Mouse (Mus musculus) lung, postnatal 0 days (tissue): ENCODE data around the gene Pus7. TPM values are rescaled to one million over a fixed set of nuclear protein-coding genes. Genes with fewer than 3 reads are reported as not detected.

Experiments
- ATAC-seq: fragments of 200-750 bp; cut with Nextera tagmentation; 2 replicates; pipeline ENCODE4 v1.8.0; 2017; ENCODE audit warnings: moderate library complexity
- DNase-seq: peaks from one replicate; pipeline ENCODE4 v3.0.0-alpha.2; 2016; ENCODE audit warnings: low spot score
- H3K27ac ChIP-seq: fragments of 300-500 bp; sonication (generic); 2 replicates; pipeline ENCODE4 v1.5.1; 2014; ENCODE audit warnings: antibody characterized with exemption, mild to moderate bottlenecking, low read length, mixed read lengths
- H3K27me3 ChIP-seq: fragments of 300-500 bp; sonication (generic); replicated peaks from 2 replicates; pipeline ENCODE4 v1.6.1; 2014; ENCODE audit warnings: low read length, mixed read lengths; ENCODE audit not compliant: insufficient read depth
- H3K36me3 ChIP-seq: fragments of 300-500 bp; sonication (generic); 2 replicates; pipeline ENCODE4 v1.6.1; 2014; ENCODE audit warnings: low read length, mixed read lengths; ENCODE audit not compliant: insufficient read depth
- H3K4me1 ChIP-seq: fragments of 300-500 bp; sonication (generic); 2 replicates; pipeline ENCODE4 v1.6.1; 2014; ENCODE audit warnings: antibody characterized with exemption, low read depth, low read length, mixed read lengths; ENCODE audit not compliant: insufficient read depth
- H3K4me2 ChIP-seq: fragments of 300-500 bp; sonication (generic); replicated peaks from 2 replicates; pipeline ENCODE4 v1.6.1; 2014; ENCODE audit warnings: low read depth, mild to moderate bottlenecking, low read length, moderate library complexity, mixed read lengths
- H3K4me3 ChIP-seq: fragments of 300-500 bp; sonication (generic); 2 replicates; pipeline ENCODE4 v1.5.1; 2014; ENCODE audit warnings: low read depth, low read length
- H3K9ac ChIP-seq: fragments of 300-500 bp; sonication (generic); replicated peaks from 2 replicates; pipeline ENCODE4 v1.6.1; 2014; ENCODE audit warnings: low read depth, mild to moderate bottlenecking
- H3K9me3 ChIP-seq: fragments of 300-500 bp; sonication (generic); 2 replicates; pipeline ENCODE4 v1.6.1; 2016; ENCODE audit warnings: low read length, mixed read lengths
- CTCF ChIP-seq: IDR thresholded peaks from 2 replicates; pipeline ENCODE4 v1.5.1; 2016; ENCODE audit warnings: antibody characterized with exemption, mild to moderate bottlenecking
- EP300 ChIP-seq: IDR thresholded peaks from 2 replicates; pipeline ENCODE4 v1.6.1; 2016; ENCODE audit warnings: antibody characterized with exemption, mild to moderate bottlenecking, control low read depth
- WGBS: fragments of 180-500 bp; shearing (Covaris S2); extraction: QIAGEN DNeasy Blood & Tissue Kit; methylation state at CpG from one replicate; pipeline ENCODE4 v1.1.7; 2014; 5-methylcytosine and 5-hydroxymethylcytosine counted together
- polyA plus RNA-seq: library from polyadenylated mRNA; unstranded; fragments of >200 nt; fragmentation: Nextera tagmentation; extraction: Ambion mirVana; gene quantifications from 2 replicates; pipeline ENCODE4 v1.2.1, GENCODE M21; 2015

The Pus7 gene
- polyA plus RNA-seq, 1 experiment from 2014 or later: 6.3 TPM

DNA sequence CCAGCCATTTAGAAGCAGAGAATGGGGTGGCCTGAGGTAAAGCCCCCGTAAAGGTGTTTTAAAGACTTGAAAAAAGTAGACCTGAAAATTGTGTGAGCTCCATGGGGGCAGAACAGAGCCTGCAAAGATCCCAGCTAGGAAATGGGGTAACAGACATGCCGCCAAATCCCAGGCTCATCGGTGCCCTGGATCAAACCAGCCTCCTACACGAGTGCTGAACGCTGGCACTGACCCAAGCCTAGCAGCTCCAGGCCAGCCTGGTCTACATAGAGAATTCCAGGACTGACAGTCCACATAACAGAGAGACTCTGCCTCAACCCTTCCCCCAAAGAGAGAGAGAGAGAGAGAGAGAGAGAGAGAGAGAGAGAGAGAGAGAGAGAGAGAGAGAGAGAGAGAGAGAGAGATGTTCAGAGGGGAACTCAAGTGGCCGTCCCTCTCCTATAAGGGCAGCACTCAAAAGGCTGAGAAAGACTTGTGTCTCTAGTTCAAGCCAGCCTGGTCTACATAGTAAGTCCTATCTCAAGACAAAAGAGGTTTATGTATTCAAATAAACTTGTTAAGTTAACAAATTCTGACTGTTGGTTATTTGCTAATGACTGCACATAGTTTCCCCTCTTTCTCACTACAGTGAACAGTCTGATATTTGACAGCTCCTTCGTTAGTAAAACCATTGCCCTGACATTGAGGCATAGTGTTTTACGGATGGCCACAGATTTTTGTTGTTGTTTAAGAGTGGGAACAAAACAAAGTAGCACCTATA is 1.3 kb downstream of the Pus7 start:
- DNase-seq (no peak), ATAC-seq (no peak)
- Histone ChIP-seq H3K4me1 (no peaks in the 10 kb centered on the region), H3K9ac (peak overlapping the region; percentile 63; the same call in 1 of the 2 replicates), H3K27ac (no peak overlapping the region), H3K27me3 (no peaks in the 10 kb centered on the region), H3K9me3 (no peaks in the 10 kb centered on the region), H3K36me3 (no peaks in the 10 kb centered on the region), H3K4me3 (peak overlapping the region; percentile 76; the same call in 1 of the 2 replicates), H3K4me2 (peak overlapping the region; percentile 94)
- TF ChIP-seq EP300 (no peak), CTCF (no peak)
- WGBS: 41% methylated on average over 8 of the region's 8 CpGs

GRCm38 (mm10) chr5:23781172-23781571 is 2.3 kb downstream of the Pus7 start:
- no peak overlapping the region for H3K9ac ChIP-seq
- H3K9me3 ChIP-seq: no peaks in the 10 kb centered on the region
- no peak for ATAC-seq
- WGBS: 66% methylated on average over 4 of the region's 4 CpGs
- TF ChIP-seq CTCF (no peak), EP300 (no peak)
- no peaks in the 10 kb centered on the region for H3K27me3 ChIP-seq
- H3K4me3 ChIP-seq: no peak overlapping the region
- no peak overlapping the region for H3K4me2 ChIP-seq
- no peaks in the 10 kb centered on the region for H3K36me3 ChIP-seq
- DNase-seq: no peak
- H3K4me1 ChIP-seq: no peaks in the 10 kb centered on the region
- H3K27ac ChIP-seq: no peak overlapping the region

DNA sequence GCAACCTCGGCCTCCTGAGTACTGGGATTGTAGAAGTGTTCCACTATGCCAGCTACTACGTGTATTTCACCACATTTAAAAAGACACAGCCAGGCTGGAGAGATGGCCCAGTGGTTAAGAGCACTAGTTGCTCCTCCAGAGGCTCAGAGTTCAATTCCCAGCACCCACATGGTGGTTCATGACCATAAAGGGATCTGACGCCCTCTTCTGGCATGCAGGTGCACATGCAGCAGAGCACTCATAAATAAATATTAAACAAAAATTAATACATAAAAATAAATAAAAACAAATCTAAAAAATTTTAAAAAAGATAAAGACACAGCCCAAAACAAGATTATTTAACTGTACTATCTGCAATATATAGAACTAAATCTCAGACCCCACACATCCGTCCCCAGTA is 3.0 kb downstream of the Pus7 start:
- DNase-seq (no peak), ATAC-seq (no peak)
- Histone ChIP-seq H3K27me3 (no peaks in the 10 kb centered on the region), H3K4me3 (no peak overlapping the region), H3K4me1 (no peaks in the 10 kb centered on the region), H3K27ac (no peak overlapping the region), H3K4me2 (no peak overlapping the region), H3K9ac (no peak overlapping the region), H3K36me3 (no peaks in the 10 kb centered on the region), H3K9me3 (no peaks in the 10 kb centered on the region)
- 82% methylated on average over 4 of the region's 4 CpGs for WGBS
- TF ChIP-seq EP300: no peak
- 0 out of 2 replicates have a peak, but pooled peaks have one; percentile 9 for TF ChIP-seq CTCF

GRCm38 (mm10) chr5:23774186-23774585 is 9.3 kb downstream of the Pus7 start:
- no peak overlapping the region for H3K4me3 ChIP-seq
- H3K27me3 ChIP-seq: no peaks in the 10 kb centered on the region
- no peaks in the 10 kb centered on the region for H3K36me3 ChIP-seq
- DNase-seq (no peak), ATAC-seq (no peak)
- no peak overlapping the region for H3K9ac ChIP-seq
- no peaks in the 10 kb centered on the region for H3K4me1 ChIP-seq
- H3K4me2 ChIP-seq: no peak overlapping the region
- TF ChIP-seq EP300 (no peak), CTCF (no peak)
- no peaks in the 10 kb centered on the region for H3K9me3 ChIP-seq
- 75% methylated on average over 6 of the region's 6 CpGs for WGBS
- no peak overlapping the region for H3K27ac ChIP-seq

- Histone ChIP-seq H3K4me2 (no peak overlapping the region), H3K9me3 (no peaks in the 10 kb centered on the region), H3K4me1 (no peaks in the 10 kb centered on the region), H3K27me3 (no peaks in the 10 kb centered on the region), H3K36me3 (0 out of 2 replicates have a peak, but pooled peaks cover 3% of the 10 kb centered on the region), H3K9ac (no peak overlapping the region), H3K4me3 (no peak overlapping the region), H3K27ac (no peak overlapping the region)
- 75% methylated on average over 8 of the region's 8 CpGs for WGBS
- no peak for DNase-seq
- no peak for ATAC-seq
- TF ChIP-seq CTCF: no peak
- TF ChIP-seq EP300: no peak
Measured at GRCm38 (mm10) chr5:23771105-23771504, 12.4 kb downstream of the Pus7 start.

DNA sequence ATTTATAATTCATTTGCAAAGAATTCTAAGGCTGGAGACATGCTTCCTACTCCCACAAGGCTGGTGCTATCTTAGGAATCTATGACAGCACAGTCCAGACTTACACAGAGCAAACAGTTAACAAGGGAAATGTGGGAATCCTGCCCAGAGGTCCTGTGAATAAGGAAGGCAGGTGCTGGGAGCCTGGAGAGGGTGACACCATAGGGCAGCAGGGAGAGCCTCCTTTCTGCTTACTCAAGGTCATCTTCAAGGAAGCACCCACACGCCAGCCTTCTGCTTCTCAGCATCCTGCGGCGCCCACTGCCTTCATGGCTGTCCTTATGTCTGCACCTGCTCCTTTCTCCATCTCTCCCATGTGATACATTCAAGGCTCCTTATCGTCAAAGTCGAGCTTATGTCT is 19.0 kb downstream of the Pus7 start:
- Histone ChIP-seq H3K9ac (no peak overlapping the region), H3K27ac (no peak overlapping the region), H3K4me1 (no peaks in the 10 kb centered on the region), H3K9me3 (no peaks in the 10 kb centered on the region), H3K4me2 (no peak overlapping the region), H3K36me3 (0 out of 2 replicates have a peak, but pooled peaks cover 4% of the 10 kb centered on the region), H3K4me3 (no peak overlapping the region), H3K27me3 (no peaks in the 10 kb centered on the region)
- no peak for TF ChIP-seq CTCF
- TF ChIP-seq EP300: no peak
- ATAC-seq: no peak
- no peak for DNase-seq
- 99% methylated on average over 5 of the region's 5 CpGs for WGBS
